Mouse (Mus musculus) olfactory bulb, adult 2 months (tissue): ENCODE measurements around the gene Actn3.

ENCODE experiments used
- CTCF ChIP-seq: fragments of 200-500 bp; IDR thresholded peaks from 2 replicates; pipeline ENCODE4 v1.5.1; 2012; ENCODE audit warnings: low read depth, mild to moderate bottlenecking, low read length, moderate library complexity; ENCODE audit not compliant: insufficient read depth
- POLR2A ChIP-seq: fragments of 200-500 bp; IDR thresholded peaks from 2 replicates; pipeline ENCODE4 v1.6.1; 2012; ENCODE audit warnings: mild to moderate bottlenecking, low read depth, low read length, moderate library complexity; ENCODE audit not compliant: insufficient read depth

GRCm38 (mm10) chr19:4878405-4879323, 955 bp upstream of the Actn3 start, which contains the start of gene Zdhhc24:
- TF ChIP-seq CTCF (no peak), POLR2A (peak; percentile 67; the same call in 1 of the 2 replicates)
